Mouse (Mus musculus) forebrain, embryonic 12.5 days (tissue): ENCODE measurements around the gene Phf11c. TPM values are rescaled to one million over a fixed set of nuclear protein-coding genes. Genes with fewer than 3 reads are reported as not detected.
"Not testable (repeated sequence)": the region's sequence is repeated elsewhere in the genome, so short reads cannot be mapped to it uniquely, and the experiment has no call there.

Experiments used
- ATAC-seq: fragments of 200-750 bp; cut with Nextera tagmentation; 2 replicates; pipeline ENCODE4 v1.8.0; 2017; ENCODE audit warnings: moderate TSS enrichment; ENCODE audit not compliant: low FRiP score
- H3K27ac ChIP-seq: fragments of 300-500 bp; sonication (generic); 2 replicates; pipeline ENCODE4 v1.5.1; 2016; ENCODE audit warnings: mild to moderate bottlenecking
- H3K27me3 ChIP-seq: fragments of 300-500 bp; sonication (generic); 2 replicates; pipeline ENCODE4 v1.6.1; 2016; ENCODE audit warnings: mild to moderate bottlenecking
- H3K36me3 ChIP-seq: fragments of 300-500 bp; sonication (generic); replicated peaks from 2 replicates; pipeline ENCODE4 v1.6.1; 2016; ENCODE audit warnings: mild to moderate bottlenecking
- H3K4me1 ChIP-seq: fragments of 300-500 bp; sonication (generic); 2 replicates; pipeline ENCODE4 v1.6.1; 2016
- H3K4me2 ChIP-seq: fragments of 300-500 bp; sonication (generic); 2 replicates; pipeline ENCODE4 v1.6.1; 2016; ENCODE audit warnings: mild to moderate bottlenecking, moderate library complexity
- H3K4me3 ChIP-seq: fragments of 300-500 bp; sonication (generic); replicated peaks from 2 replicates; pipeline ENCODE4 v1.5.1; 2016; ENCODE audit warnings: mild to moderate bottlenecking
- H3K9ac ChIP-seq: fragments of 300-500 bp; sonication (generic); 2 replicates; pipeline ENCODE4 v1.6.1; 2016; ENCODE audit warnings: mild to moderate bottlenecking
- H3K9me3 ChIP-seq: fragments of 300-500 bp; sonication (generic); 2 replicates; pipeline ENCODE4 v1.6.1; 2016
- WGBS: fragments of 180-500 bp; shearing (Covaris S2); methylation state at CpG from one replicate; pipeline ENCODE4 v1.1.7; 2016; 5-methylcytosine and 5-hydroxymethylcytosine counted together
- polyA plus RNA-seq: library from polyadenylated mRNA; unstranded; fragments of >200 nt; fragmentation: Nextera tagmentation; extraction: Ambion mirVana; gene quantifications from 2 replicates; pipeline ENCODE4 v1.2.1, GENCODE M21; 2016

Phf11c gene
- polyA plus RNA-seq, 1 experiment from 2014 or later: 0.68 TPM

GRCm38 (mm10) chr14:59396999-59397398 is 1.8 kb upstream of the Phf11c start:
- H3K4me3 ChIP-seq: no peak overlapping the region
- no peak overlapping the region for H3K4me2 ChIP-seq
- no peaks in the 10 kb centered on the region for H3K27me3 ChIP-seq
- WGBS: 91% methylated on average over 2 of the region's 2 CpGs
- H3K36me3 ChIP-seq: 0 out of 2 replicates have a peak, but pooled peaks cover 3% of the 10 kb centered on the region
- no peak overlapping the region for H3K27ac ChIP-seq
- no peak overlapping the region for H3K9ac ChIP-seq
- H3K4me1 ChIP-seq: no peaks in the 10 kb centered on the region
- no peak for ATAC-seq
- H3K9me3 ChIP-seq: no peaks in the 10 kb centered on the region

DNA sequence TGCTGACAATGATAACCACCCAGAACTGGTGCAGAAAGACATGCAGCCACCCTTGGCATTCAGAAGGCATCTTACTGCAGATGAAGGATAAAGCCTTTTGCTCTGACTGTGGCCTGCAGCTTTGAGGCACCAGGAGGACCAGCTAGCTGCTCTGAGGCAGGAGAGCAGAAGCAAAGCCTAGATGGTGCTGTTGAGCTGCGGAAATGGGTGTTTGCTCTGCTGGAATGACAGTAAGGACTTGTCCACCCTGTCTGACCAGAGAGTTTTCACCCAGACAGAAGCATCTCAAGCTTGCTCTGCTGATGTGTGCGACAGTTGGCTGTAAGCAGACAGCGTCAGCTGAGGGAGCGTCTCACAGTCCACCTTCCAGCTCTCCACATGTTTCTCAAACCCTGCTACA is 5.0 kb downstream of the Phf11c start:
- not testable (repeated sequence) for H3K9me3 ChIP-seq, H3K36me3 ChIP-seq, H3K27ac ChIP-seq, ATAC-seq, H3K4me2 ChIP-seq, H3K4me3 ChIP-seq, H3K9ac ChIP-seq, H3K27me3 ChIP-seq, H3K4me1 ChIP-seq
- WGBS: 77% methylated on average over 4 of the region's 4 CpGs

DNA sequence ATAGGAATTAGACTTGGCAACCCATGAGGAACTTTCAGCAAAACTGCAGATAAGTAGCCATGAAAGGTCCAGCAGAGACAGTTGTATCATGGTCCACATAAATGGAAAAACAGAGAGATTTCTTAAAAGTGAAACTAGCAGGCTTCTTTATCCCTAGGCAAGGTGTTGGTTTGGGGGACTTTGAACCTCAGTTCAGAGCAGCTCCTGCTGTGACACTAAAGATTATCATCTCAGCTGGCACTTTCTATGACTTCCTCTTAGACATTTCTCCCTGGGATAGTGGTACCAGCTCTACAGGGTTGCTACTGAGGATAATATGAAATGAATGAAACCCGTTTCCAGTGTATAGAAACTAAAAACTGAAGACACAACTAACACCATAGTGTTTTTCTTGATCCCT is 5.6 kb downstream of the Phf11c start:
- H3K27me3 ChIP-seq: no peaks in the 10 kb centered on the region
- no peaks in the 10 kb centered on the region for H3K4me1 ChIP-seq
- 74% methylated on average over 1 of the region's 1 CpGs for whole genome bisulfite sequencing
- no peak for ATAC-seq
- no peak overlapping the region for H3K9ac ChIP-seq
- H3K27ac ChIP-seq: no peak overlapping the region
- H3K4me3 ChIP-seq: no peak overlapping the region
- no peak overlapping the region for H3K4me2 ChIP-seq
- no peaks in the 10 kb centered on the region for H3K36me3 ChIP-seq
- H3K9me3 ChIP-seq: no peaks in the 10 kb centered on the region

- 0 out of 2 replicates have a peak, but pooled peaks cover 6% of the 10 kb centered on the region for H3K9me3 ChIP-seq
- no peak for ATAC-seq
- H3K9ac ChIP-seq: no peak overlapping the region
- H3K4me2 ChIP-seq: no peak overlapping the region
- H3K27ac ChIP-seq: no peak overlapping the region
- H3K4me3 ChIP-seq: no peak overlapping the region
- WGBS: 92% methylated on average over 25 of the region's 25 CpGs
- H3K27me3 ChIP-seq: no peaks in the 10 kb centered on the region
- H3K36me3 ChIP-seq: no peaks in the 10 kb centered on the region
- no peaks in the 10 kb centered on the region for H3K4me1 ChIP-seq
These were observed 24.7 kb downstream of the Phf11c start for GRCm38 (mm10) chr14:59370348-59371068.

DNA sequence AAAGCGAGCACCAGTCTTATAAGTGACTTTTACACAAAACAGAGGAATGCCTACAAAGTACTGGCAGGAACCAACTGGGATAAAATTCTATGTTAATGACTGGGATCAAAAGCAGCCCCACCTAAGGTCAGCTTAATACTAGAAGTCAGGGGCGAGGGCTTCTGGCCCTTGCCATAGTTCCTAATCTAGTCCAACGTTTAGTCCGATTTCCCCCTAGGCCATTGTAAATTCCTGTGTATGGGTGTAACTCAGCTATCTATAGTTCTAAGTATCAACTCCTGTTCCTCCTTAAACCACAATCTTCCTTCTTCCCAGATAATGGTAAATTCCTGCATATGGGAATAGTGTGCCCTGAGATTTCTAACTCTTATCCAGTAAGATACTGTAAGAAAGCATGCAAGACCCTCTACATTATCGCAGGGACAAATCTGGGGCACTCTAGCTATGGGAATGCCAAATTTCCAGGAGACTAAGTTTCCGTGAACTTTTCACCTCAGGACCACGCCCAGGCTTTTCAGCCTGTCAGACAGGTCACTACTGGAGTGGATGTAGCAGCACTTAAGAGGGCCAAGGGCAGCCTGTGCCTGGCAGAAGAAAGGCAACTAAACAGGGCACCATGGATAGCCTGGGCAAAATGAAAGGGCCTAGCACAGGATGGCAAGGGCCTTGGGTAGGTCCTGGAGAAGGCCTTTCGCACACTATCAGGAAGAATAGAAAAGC is 28.6 kb downstream of the Phf11c start:
- no peak for ATAC-seq
- WGBS: 84% methylated on average over 8 of the region's 8 CpGs

DNA sequence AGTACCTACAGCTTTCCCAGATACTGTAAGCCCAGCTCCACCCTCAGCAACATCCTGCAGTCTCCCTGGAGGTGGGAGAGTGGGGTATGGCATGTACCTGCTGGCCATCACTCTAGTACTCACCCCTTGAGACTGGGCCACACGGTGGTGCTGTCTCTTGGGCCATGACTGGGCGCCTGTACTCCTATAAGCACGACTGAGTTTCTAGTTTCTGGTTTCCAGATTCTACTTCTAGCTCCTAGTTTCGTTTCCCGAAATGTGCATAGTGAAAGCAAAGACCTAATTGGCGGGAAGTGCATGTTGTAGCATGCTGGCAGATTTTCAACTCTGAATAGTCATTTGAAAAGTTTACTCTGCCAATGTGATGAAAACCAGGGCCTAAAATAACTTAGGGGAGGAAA is 29.9 kb downstream of the Phf11c start, which contains the start of gene Phf11d:
TSS of gene Phf11d (minus strand) at position 227 of the 401 bp plus-strand sequence.
- Histone ChIP-seq H3K4me3 (no peak within 1 kb of the TSS), H3K4me2 (no peak within 1 kb of the TSS), H3K27me3 (no peaks in the 10 kb centered on the region), H3K9ac (no peak within 1 kb of the TSS), H3K9me3 (no peaks in the 10 kb centered on the region), H3K36me3 (no peaks in the 10 kb centered on the region), H3K4me1 (no peaks in the 10 kb centered on the region), H3K27ac (no peak within 1 kb of the TSS)
- no peak for ATAC-seq
- 83% methylated on average over 6 of the region's 6 CpGs for WGBS

More for the DNA sequence above, 28.6 kb downstream of the Phf11c start:
- Histone ChIP-seq H3K9ac (no peak overlapping the region), H3K36me3 (no peaks in the 10 kb centered on the region), H3K27me3 (no peaks in the 10 kb centered on the region), H3K4me1 (no peaks in the 10 kb centered on the region), H3K9me3 (0 out of 2 replicates have a peak, but pooled peaks cover 6% of the 10 kb centered on the region), H3K4me2 (no peak overlapping the region), H3K27ac (no peak overlapping the region), H3K4me3 (no peak overlapping the region)

- H3K4me2 ChIP-seq, ATAC-seq, H3K4me1 ChIP-seq, H3K4me3 ChIP-seq, H3K9me3 ChIP-seq, H3K27me3 ChIP-seq, H3K9ac ChIP-seq, H3K27ac ChIP-seq, H3K36me3 ChIP-seq: not testable (repeated sequence)
- WGBS: 61% methylated on average over 1 of the region's 1 CpGs
These were observed 54.0 kb downstream of the Phf11c start, which contains the start of gene Phf11b for GRCm38 (mm10) chr14:59341189-59341588. Phf11b (minus strand) TSS chr14:59341351.

DNA sequence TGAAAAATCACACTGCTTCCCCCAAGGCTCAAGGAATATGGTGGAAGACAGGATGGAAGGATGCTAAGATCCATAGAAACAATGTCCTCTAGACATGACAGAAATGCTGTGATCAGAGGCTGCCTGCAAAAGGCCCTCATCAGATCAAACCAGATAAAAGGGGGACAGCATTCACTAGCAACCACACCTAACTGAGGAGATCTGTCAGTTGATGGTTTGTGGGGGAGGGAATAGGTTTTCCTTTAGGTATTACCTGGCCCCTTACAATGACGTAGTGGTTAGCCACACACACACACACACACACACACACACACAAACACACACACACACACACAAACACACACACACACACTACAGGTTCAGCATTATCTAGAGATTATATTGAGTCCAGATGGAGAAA is 55.6 kb downstream of the Phf11c start:
- Histone ChIP-seq H3K27me3 (no peaks in the 10 kb centered on the region), H3K36me3 (no peaks in the 10 kb centered on the region), H3K9me3 (no peaks in the 10 kb centered on the region), H3K4me1 (no peaks in the 10 kb centered on the region), H3K27ac (no peak overlapping the region), H3K4me3 (no peak overlapping the region), H3K4me2 (no peak overlapping the region), H3K9ac (no peak overlapping the region)
- 92% methylated on average over 1 of the region's 1 CpGs for WGBS
- ATAC-seq: no peak

GRCm38 (mm10) chr14:59336056-59336455 is 59.1 kb downstream of the Phf11c start:
- H3K36me3 ChIP-seq, H3K4me2 ChIP-seq, H3K27me3 ChIP-seq, H3K9ac ChIP-seq, ATAC-seq, H3K27ac ChIP-seq, H3K4me3 ChIP-seq, H3K4me1 ChIP-seq, H3K9me3 ChIP-seq: not testable (repeated sequence)
- WGBS: 88% methylated on average over 3 of the region's 3 CpGs

Other genes with a start within 250 kb of the Phf11c start
- not detected in 2 replicates for gene Gm5142, start 216.6 kb downstream of the Phf11c start, polyA plus RNA-seq
- gene Rcbtb1, start 194.2 kb downstream of the Phf11c start, polyA plus RNA-seq: 128 and 130 TPM in 2 replicates
- not detected in 2 replicates for gene Gm6904, start 135.2 kb downstream of the Phf11c start, polyA plus RNA-seq
- not detected in 2 replicates for gene Phf11a, start 97.9 kb downstream of the Phf11c start, polyA plus RNA-seq
- gene Phf11b, start 54.0 kb downstream of the Phf11c start, polyA plus RNA-seq: 0.22 and 0.23 TPM in 2 replicates
- gene Phf11d, start 29.9 kb downstream of the Phf11c start, polyA plus RNA-seq: 0.19 and 0.24 TPM in 2 replicates
- gene Setdb2, start 45.5 kb upstream of the Phf11c start, polyA plus RNA-seq: 11.7 and 13.0 TPM in 2 replicates
- 35.5 and 37.5 TPM in 2 replicates for gene Cab39l, start 45.6 kb upstream of the Phf11c start, polyA plus RNA-seq
- 28.1 and 32.4 TPM in 2 replicates for gene Cdadc1, start 202.6 kb upstream of the Phf11c start, polyA plus RNA-seq
- 51.5 and 60.9 TPM in 2 replicates for gene Shisa2, start 229.9 kb upstream of the Phf11c start, polyA plus RNA-seq